Mouse (Mus musculus) T-cell, adult 66 days (primary cell): ENCODE measurements around the gene Pdgfd. TPM values are rescaled to one million over a fixed set of nuclear protein-coding genes. Genes with fewer than 3 reads are reported as not detected.

ENCODE experiments used
- total RNA-seq, 2 experiments: library from RNA; stranded (reverse); gene quantifications; 3 replicates in 1 of 2; 4 replicates in 1 of 2; pipeline ENCODE4 v1.2.4; 2023

Gene Pdgfd
- not detected for total RNA-seq

GRCm38 (mm10) chr9:6168391-6169037 lies at the start of gene Pdgfd:
Gene Pdgfd, plus strand, starts transcription at chr9:6168584.

GRCm38 (mm10) chr9:6269796-6270280 lies 101.5 kb downstream of the Pdgfd start, which contains the start of gene Ddi1:
Gene Ddi1, minus strand, starts transcription at chr9:6269846.

Other genes with a start within 250 kb of the Pdgfd start
- not detected for gene Ddi1, start 101.3 kb downstream of the Pdgfd start, total RNA-seq